Mouse (Mus musculus) monocyte, adult 5-6 weeks (primary cell): ENCODE measurements around the gene Tmem186. TPM values are rescaled to one million over a fixed set of nuclear protein-coding genes. Genes with fewer than 3 reads are reported as not detected.

ENCODE experiments used
- ATAC-seq: fragments of 153-309, 156-312 bp; replicated peaks from 2 replicates; pipeline ENCODE4 v1.8.0; 2017; ENCODE audit warnings: mild to moderate bottlenecking; ENCODE audit not compliant: low TSS enrichment, insufficient number of reproducible peaks, severe bottlenecking, poor library complexity, low FRiP score
- total RNA-seq: library from RNA; stranded (forward); fragments of 200-1000, 200-491, 200-594 nt; gene quantifications from 3 replicates; pipeline ENCODE4 v1.2.3, GENCODE M21; 2017

Gene Tmem186
- total RNA-seq, result 5.5 to 11.7 TPM (median 8.6 TPM) in 3 replicates

DNA sequence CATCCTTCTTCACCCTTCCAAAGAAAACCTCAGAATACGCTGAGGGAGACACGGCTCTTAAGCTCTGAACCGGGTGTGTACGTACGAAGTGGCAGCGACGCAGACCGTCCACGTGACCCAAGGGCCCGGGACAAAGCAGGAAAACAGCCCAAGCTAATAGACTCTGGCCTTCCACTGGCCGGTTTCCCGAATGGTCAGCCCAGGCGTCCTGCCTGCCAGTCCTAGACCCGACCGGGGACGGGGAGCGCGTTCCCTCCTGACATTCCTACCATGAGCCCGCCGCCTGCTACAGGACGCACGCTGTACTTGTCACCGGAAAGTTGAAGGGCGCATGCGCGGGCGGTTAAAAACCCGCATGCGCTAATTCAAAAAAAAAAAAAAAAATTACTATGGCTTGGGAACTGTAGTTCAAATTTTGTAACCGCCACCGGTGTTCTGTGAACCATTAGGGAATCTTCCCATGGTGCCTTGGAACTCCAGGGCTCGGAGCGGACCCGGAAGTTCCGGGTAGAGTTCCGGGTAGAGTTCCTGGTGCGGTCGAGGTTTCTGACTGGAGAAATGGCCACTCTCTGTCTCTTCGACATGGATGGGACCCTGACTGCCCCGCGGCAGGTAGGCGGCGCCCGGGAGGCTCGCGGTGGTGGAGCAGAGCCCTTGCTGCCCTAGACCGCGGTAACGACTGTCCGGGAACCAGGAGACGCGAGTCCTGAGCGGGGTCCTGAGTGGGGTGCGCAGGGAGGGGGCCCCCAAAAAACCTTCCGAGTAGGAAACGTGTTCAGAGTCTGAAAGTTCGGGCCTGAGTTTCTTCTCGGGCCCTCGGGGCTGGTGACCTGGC, at the start of gene Tmem186, which contains the start of gene Pmm2:
Gene Tmem186 (minus strand): TSS at position 496 of the 835 bp plus-strand sequence.
Gene Pmm2 (plus strand): TSS at position 458 of the 835 bp plus-strand sequence.
- ATAC-seq, result peak; percentile 69

DNA sequence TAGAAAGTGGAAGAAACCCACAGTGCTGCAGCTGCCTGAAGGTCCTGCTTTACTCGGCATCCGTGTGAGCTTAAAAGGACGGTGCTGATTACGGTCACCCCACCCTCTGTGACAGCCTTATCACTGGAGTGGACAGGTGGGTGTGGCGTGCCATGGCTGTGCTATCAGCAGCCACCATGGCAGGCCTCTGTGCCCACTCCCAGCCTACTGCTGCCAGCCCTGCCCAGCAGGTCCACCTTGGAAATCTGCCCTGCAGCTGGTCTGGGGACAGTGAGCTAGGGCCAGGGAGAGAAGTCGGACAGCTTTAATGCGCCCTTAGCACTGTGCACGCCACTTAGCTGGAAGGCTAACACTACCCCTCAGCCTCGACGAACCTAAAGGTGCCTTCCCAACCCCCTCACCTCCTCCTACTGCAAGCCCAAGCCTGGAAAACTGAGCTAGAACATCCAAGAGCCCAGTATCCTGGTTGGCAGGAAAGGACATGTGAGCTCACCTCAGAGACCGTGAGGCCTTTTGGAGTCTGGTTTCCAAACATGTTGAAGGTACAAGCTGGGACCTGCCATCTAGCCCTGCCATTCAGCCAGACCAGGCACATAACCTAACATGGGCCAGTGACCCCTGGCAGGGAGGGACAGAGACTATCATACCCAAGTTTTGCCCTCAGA, 49.5 kb upstream of the Tmem186 start:
- ATAC-seq, result no peak

GRCm38 (mm10) chr16:8686121-8686870, 48.8 kb upstream of the Tmem186 start:
- peak; percentile 62 for ATAC-seq

DNA sequence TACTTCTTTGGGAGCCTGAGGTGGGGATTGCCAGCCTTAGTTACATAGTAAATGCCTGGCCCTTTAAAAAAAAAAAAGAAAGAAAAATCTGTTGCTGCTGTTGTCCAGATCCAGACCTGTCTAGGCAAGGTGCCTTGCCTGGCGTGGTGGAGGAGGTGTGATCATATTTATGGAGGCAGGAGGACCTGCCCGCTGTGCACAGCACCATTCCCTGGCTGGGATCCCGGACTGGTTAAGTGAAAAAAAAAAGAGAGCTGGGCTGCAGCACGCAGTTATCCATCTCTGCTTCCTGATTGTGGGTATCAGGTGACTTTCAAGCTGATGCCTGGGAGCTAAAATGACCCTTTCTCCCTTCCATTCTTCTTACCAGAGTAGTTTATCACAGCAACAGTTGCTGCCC, 47.6 kb upstream of the Tmem186 start:
- no peak for ATAC-seq

- ATAC-seq, result no peak
These were observed 43.0 kb upstream of the Tmem186 start, which contains the start of gene Gm5767 for GRCm38 (mm10) chr16:8680470-8680869. TSS of gene Gm5767 (plus strand) at chr16:8680770.

DNA sequence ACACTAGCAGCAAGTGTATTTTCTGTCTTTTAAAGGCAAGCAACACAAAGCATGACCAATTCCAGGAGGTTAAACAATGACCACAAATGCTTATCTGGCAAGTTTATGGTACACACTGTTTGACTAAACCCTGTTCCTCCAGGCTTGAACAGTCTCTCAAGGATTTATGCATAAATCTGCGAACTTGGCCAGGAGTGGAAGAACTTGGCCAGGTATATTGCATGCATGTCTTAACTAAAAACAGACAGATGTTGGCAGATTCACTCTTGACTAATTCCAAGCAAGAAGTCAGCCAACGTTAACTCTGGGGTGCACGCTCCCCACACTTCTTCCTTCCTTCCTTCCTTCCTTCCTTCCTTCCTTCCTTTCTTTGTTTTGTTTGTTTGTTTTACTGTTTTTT, 42.3 kb upstream of the Tmem186 start:
- no peak for ATAC-seq

GRCm38 (mm10) chr16:8678676-8679075, 41.2 kb upstream of the Tmem186 start:
- no peak for ATAC-seq

DNA sequence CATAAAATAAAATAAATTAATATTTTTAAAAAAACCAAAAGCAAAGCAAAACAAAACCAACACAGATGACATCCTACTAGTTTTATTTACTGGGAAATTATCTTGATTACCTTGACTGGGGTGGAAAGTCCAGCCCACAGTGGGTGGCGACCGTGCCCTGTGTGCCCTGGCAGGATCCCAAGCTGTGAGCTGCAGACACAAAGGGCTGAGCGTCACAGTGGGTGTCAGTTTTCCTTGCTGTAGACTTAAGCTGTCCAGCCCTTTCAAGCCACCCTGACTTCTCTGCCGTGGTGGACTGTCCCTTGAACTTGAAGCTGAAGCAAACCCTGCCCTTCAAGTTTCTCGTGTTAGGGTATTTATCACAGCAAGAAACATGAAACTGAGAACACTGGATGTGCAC, 40.5 kb upstream of the Tmem186 start:
- ATAC-seq, result no peak

GRCm38 (mm10) chr16:8676800-8677199, 39.3 kb upstream of the Tmem186 start:
- no peak for ATAC-seq

GRCm38 (mm10) chr16:8676228-8676627, 38.7 kb upstream of the Tmem186 start:
- no peak for ATAC-seq

DNA sequence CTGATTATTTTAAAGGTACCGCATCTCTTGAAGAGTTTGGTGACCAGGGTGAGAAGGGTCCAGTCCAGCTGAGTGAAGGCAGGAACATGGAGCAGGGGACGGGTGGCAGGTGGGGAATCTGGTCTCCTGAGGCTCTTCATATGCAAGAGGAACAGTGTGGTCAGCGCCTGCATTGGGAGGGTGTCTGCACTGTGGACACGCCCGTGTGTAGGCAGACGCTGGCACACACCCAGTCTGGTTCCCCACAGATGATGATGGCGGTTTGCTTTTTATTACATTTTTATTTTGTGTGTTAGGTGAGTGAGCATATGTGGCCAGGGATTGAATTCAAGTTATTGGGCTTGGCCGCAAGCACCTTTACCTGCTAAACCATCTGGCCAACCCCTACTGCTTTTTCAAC, 38.0 kb upstream of the Tmem186 start:
- no peak for ATAC-seq

GRCm38 (mm10) chr16:8674165-8674564, 36.7 kb upstream of the Tmem186 start:
- ATAC-seq, result peak; percentile 56

DNA sequence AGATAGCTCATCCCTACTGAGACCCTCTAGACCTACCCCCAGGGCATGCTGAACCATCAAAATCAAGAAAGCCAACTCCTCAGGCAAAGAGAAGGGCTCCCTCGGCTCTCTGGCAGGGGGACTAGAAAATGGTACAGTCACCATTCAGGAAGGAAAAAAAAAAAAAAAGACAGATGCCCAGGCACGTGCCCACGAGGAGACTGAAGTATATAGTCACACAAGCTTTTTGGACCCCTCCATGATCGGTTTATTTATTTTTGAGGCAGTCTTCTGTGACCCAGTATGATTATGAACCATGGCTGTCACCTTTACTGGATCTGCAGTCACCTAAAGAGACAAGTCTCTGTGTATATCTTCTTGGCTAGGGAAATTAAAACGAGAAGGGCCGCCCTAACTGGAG, 35.8 kb upstream of the Tmem186 start:
- no peak for ATAC-seq

GRCm38 (mm10) chr16:8672811-8673210, 35.3 kb upstream of the Tmem186 start:
- ATAC-seq, result no peak

DNA sequence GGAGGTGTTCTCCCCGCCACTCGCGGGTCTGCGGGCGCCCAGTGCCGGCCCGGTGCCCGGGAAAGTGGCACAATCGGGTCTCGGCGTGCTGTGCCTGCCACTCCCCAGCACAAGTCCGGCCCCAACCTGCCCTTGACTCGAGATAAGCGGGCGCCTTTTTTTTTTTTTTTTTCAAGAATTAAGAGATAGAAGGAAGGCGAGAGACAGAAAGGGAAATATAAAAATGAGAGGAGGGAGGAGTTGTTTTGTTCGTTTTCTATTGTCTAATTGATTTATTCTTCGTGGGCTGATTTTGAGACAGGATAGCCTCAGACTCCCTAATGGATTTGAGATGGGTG, 34.8 kb upstream of the Tmem186 start:
- ATAC-seq, result no peak

GRCm38 (mm10) chr16:8671551-8672349, 34.2 kb upstream of the Tmem186 start, which contains the start of gene Carhsp1:
TSS of gene Carhsp1 (minus strand) at chr16:8672155.
- ATAC-seq, result peak; percentile 72

- no peak for ATAC-seq
These were observed 32.8 kb upstream of the Tmem186 start for GRCm38 (mm10) chr16:8670041-8671035.
